Mouse (Mus musculus) spleen, postnatal 4 days (tissue): ENCODE measurements at regions not wholly inside any gene's neighbourhood (a gene's known extent, or its start where the extent isn't known, plus 50 kb on each side); places are given as distances from the start of the nearest gene placed in this dataset.

ENCODE experiments used
- DNase-seq, 2 experiments: peaks; one replicate each; pipeline ENCODE4 v3.0.0; 2022; ENCODE audit warnings: low spot score in 2 of 2

- no peak for DNase-seq
These were observed 335.8 kb upstream of the Myt1l start for GRCm38 (mm10) chr12:29192391-29192790.

DNA sequence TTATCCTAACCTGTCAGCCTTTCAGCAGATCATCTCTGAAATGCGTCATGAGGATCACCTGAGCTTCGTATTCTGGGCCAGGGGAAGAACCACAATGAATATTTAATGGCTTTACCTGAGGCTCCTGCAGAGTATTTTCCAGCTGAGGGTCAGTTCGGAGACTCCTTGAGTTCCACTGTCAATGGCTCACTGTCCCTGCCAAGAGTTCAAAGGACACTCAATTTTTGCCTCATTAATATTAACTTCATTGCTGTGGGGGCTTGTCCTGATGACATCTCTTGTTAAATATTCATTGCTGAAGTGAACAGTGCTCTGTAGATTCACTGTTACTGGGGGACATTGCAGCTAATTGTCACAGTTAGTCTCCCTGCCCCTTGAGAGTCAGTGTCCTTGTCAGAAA lies 316.2 kb upstream of the Myt1l start:
- no peak for DNase-seq

DNA sequence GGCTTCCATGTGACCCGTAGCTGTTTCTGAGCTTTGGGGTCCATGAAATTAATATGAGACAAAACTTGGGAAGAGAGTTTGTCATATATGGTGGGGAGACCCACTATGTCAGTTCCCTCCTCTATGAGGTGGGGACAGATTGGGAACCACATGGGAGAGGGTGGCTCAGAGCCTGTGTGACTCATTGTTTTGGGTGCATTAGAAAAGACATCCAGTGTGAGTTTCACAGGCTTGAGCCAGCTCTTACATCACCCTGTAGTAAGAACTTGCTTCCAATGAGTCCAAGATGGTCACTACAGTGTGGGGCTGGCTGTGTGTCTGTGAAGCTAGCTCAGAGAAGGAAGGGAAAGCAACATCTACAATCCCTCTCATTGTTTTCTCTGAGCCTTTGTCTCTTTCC lies 314.6 kb upstream of the Myt1l start:
- DNase-seq: no peak

- DNase-seq: no peak
These were observed 306.1 kb upstream of the Myt1l start for GRCm38 (mm10) chr12:29222099-29222498.

GRCm38 (mm10) chr12:29226001-29226400 lies 302.2 kb upstream of the Myt1l start:
- DNase-seq: no peak

DNA sequence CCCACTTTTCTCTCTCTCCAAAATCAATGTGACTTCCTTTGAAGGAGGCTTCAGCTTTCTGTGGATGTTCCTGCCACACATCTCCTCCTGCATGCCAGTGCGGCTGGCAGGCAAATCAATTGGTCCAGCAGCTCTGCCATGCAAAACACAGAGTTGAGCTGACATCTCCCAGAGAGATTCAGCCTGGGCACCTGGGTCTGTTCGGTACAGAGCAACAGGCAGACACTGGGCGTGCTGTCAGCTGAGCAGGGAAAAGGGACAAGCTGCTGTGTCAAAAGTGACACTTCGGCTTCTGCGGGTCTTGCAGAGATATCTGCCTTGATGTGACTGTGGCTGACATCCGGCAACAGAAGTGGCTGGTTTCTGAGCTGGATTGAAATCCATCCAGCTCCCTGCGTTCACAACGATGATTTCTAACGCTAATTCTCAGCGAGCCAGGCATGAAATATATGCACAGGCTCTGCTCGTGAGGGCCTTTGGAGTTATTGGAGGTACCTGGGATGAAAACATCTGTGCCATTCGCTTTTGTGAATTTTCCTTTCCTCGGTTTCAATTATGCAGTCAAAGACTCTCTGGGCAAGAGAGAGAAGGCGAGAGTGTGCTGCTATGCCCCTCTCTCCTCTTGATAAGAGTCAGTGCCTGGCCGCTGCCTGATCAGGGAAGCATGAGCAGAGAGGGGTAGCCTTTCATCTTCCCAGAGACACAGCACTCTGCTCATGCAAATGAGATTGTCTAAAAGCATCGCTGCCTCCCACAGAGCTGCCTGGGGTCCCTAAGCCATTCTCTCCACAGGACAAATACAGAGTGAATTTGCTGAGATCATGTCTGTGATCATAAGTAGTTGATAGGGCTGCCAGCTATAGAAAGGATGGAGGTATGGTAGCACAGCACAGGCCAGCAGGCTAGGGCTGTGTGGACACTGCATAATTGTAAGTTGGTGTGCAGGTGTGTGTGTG lies 295.4 kb upstream of the Myt1l start:
- no peak for DNase-seq

DNA sequence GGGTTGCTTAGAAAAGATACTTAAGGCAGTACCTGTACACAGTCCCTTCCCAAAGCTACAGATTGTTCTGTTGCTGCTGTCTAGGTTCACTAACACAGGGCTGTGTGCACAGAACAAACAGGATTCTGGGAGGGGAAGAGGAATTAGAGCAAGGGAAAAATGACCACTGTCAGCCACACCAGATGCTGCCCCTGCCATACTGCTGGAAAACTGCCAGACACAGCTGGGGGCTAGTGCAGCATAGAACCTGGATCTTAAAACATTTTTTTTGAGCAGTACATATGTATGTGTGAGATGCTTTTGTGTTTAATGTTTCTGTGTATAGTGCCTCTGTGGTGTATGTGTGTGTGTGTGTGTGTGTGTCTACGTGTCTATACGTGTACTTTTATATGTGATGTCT lies 291.7 kb upstream of the Myt1l start:
- DNase-seq: no peak

GRCm38 (mm10) chr12:29237516-29237915 lies 290.7 kb upstream of the Myt1l start:
- DNase-seq: no peak

GRCm38 (mm10) chr12:29239482-29239881 lies 288.7 kb upstream of the Myt1l start:
- DNase-seq: no peak

DNA sequence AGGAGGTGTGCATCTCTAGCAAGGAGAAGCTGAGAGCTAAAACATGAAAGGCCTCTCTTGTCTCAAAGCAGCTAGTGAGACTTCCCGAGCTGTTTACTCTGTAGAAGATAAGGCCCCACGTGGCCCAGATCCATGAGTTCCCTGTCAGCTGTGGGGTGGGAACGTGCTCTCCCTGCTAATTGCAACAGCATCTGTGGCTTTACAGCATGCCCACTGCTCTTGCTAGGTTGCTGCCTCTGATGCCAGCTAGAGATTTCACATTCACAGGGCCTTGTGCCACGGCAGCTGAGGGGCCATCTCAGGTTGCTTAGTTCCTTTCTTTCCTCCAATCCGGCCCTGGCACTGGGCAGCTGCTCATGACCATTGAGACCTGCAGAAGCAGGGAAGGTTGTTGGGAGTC lies 288.2 kb upstream of the Myt1l start:
- no peak for DNase-seq

- DNase-seq: no peak
These were observed 285.1 kb upstream of the Myt1l start for GRCm38 (mm10) chr12:29243087-29243486.

- DNase-seq: no peak
These were observed 282.1 kb upstream of the Myt1l start for GRCm38 (mm10) chr12:29246041-29246440.

- DNase-seq: no peak
These were observed 280.8 kb upstream of the Myt1l start for GRCm38 (mm10) chr12:29247356-29247755.

DNA sequence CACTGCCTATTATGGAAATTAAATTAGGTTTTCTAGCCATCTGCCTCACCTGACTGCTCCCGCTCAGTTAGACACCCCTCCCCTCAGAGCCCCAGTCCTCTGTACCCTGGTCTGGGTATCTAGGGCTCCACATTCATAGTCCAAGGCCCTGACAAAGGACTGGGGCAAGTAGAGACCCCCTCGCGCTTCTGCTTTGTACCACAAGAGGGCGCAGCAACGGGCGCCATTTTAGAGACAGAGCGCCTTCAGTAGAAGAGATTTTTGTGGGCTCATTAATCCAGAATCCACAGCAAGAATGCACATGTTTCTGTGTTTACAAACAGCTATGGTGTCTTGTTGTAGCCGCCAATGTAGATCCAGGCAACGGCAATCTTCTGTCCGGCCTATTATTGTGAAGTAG lies 279.7 kb upstream of the Myt1l start:
- no peak for DNase-seq

- DNase-seq: no peak
These were observed 272.1 kb upstream of the Myt1l start for GRCm38 (mm10) chr12:29256103-29256502.

DNA sequence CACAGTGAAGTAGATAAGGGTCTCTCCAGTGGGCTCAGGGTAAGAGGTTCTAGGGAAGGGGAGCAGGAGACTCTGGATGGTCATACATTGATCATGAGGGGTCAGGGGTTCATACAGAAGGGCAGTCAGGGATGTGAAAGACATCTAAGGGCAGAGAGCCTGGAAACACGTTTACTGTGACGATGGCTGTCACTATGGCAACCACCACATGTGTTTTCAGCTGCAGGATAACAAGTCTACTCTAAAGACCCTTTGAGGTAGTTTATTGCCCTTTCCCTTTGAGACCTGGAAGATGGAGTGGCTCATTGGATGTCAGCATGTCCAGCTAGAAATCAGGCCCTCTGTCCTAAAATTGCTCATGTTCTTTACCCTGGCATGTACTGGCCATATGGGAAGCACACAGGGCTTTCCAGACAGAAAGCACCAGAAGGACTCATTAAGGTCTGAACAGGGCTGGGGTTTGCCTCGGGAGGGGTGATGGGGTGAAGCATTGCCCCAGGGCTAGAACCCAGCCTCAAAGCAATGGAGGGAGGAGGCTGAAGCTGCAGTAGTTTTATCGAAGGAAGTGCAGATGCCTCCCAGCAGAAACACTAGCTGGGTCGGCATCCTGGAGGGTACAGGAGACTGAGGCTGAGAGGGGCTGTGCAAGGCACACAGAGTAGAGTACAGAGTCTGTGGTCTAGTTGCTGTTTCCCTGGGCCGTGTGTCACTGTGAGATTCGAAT lies 271.0 kb upstream of the Myt1l start:
- no peak for DNase-seq

- DNase-seq: no peak
These were observed 270.2 kb upstream of the Myt1l start for GRCm38 (mm10) chr12:29257735-29258547.

DNA sequence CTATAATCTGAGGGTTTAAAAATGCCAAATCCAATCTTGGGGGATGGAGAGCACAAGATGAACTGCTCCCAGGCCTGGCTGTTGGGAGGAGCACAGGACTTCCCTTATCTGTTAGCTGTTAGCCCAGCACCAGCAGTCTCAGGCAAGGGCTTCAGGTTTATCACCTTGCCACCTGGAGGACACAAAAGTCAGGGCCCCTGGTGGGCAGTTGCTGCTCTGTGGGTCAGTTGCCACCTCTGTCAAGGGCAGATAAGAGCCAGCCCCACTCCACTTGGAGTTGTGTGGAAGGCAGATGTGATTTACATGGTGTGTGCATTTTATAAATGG lies 269.7 kb upstream of the Myt1l start:
- DNase-seq: no peak

DNA sequence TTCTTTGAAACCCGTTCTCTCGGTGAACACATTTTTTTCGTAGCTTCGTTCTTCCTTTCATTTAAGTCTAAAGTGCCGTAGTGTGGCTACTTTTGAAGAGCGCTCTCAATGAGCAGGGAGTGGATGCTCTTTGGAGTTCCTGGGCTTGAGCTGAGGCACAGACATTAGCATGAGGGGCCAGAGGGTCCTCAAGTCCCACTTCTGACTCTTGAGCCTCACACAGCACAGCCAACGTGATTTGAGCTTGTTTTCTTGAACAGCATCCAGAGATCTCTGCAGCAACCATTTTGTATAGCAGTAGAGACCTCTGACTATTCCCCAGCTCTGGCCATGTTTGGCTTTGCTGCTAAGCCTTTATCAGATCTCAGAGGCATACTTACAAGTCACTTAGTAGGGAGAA lies 269.2 kb upstream of the Myt1l start:
- no peak for DNase-seq

DNA sequence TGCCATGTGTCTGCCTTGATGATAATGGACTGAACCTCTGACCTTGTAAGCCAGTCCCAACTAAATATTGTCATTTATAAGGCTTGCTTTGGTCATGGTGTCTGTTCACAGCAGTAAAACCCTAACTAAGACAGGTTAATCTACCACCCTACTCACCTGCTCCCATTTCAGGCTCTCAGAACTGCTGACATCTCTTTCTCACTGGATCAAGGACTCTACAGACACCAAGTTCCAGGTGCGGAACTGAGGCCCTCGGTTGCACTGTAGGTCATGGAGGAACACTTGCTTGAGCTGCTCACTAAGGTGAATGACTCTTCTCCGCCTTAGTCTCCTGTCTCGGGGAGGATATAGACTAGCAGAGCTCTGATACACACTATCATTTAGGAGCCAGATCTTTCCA lies 254.0 kb upstream of the Myt1l start:
- DNase-seq: no peak

GRCm38 (mm10) chr12:29275676-29276075 lies 252.5 kb upstream of the Myt1l start:
- no peak for DNase-seq

- DNase-seq: no peak
These were observed 248.5 kb upstream of the Myt1l start for GRCm38 (mm10) chr12:29279631-29280080.
